Mouse (Mus musculus) MEL (cell line): ENCODE measurements around the gene Gorasp2. TPM values are rescaled to one million over a fixed set of nuclear protein-coding genes. Genes with fewer than 3 reads are reported as not detected.

ENCODE experiments used
- DNase-seq: peaks from one replicate; pipeline ENCODE4 v3.0.0; 2011; ENCODE audit warnings: low read depth, low spot score
- H3K27ac ChIP-seq: 2 replicates; pipeline ENCODE4 v1.5.1; 2012; ENCODE audit warnings: low read depth, mild to moderate bottlenecking, control low read depth, low read length, moderate library complexity; ENCODE audit not compliant: control insufficient read depth
- H3K27me3 ChIP-seq, 2 experiments: fragments of 150-350 bp in 1 of 2; sonication (generic) in 1 of 2; 2 replicates each; pipeline ENCODE4 v1.6.1; 2012; ENCODE audit warnings: low read length in 2 of 2, mild to moderate bottlenecking in 2 of 2, improper control_type of control experiment in 1 of 2, moderate library complexity in 1 of 2; ENCODE audit not compliant: insufficient read depth in 2 of 2, control insufficient read depth in 1 of 2
- H3K36me3 ChIP-seq, 2 experiments: 2 replicates each; pipeline ENCODE4 v1.6.1; 2012 to 2014; ENCODE audit warnings: low read length in 2 of 2, improper control_type of control experiment in 1 of 2, inconsistent platforms in 1 of 2, mild to moderate bottlenecking in 1 of 2; ENCODE audit not compliant: insufficient read depth in 2 of 2, control insufficient read depth in 1 of 2
- H3K4me1 ChIP-seq, 2 experiments: fragments of 150-350 bp in 1 of 2; sonication (generic) in 1 of 2; 2 replicates each; pipeline ENCODE4 v1.6.1; 2012; ENCODE audit warnings: low read length in 2 of 2, improper control_type of control experiment in 1 of 2, mild to moderate bottlenecking in 1 of 2; ENCODE audit not compliant: insufficient read depth in 2 of 2, control insufficient read depth in 1 of 2
- H3K4me3 ChIP-seq, 2 experiments: fragments of 150-350 bp in 1 of 2; sonication (generic) in 1 of 2; 2 replicates each; pipeline ENCODE4 v1.5.1; 2012; ENCODE audit warnings: low read depth in 2 of 2, low read length in 2 of 2, mild to moderate bottlenecking in 2 of 2, moderate library complexity in 2 of 2, control low read depth in 1 of 2, improper control_type of control experiment in 1 of 2; ENCODE audit not compliant: control insufficient read depth in 1 of 2, insufficient read depth in 1 of 2
- H3K79me2 ChIP-seq: 2 replicates; pipeline ENCODE4 v1.6.1; 2012; ENCODE audit warnings: mild to moderate bottlenecking, low read length, moderate library complexity; ENCODE audit not compliant: control insufficient read depth, poor library complexity, insufficient read depth
- H3K9ac ChIP-seq: 2 replicates; pipeline ENCODE4 v1.6.1; 2012; ENCODE audit warnings: low read depth, mild to moderate bottlenecking, control low read depth, low read length, moderate library complexity; ENCODE audit not compliant: control insufficient read depth, poor library complexity, severe bottlenecking
- H3K9me3 ChIP-seq: fragments of 150-350 bp; sonication (generic); replicated peaks from 2 replicates; pipeline ENCODE4 v1.6.1; 2012; ENCODE audit warnings: mild to moderate bottlenecking, low read length, improper control_type of control experiment, moderate library complexity; ENCODE audit not compliant: insufficient read depth
- BHLHE40 ChIP-seq: IDR thresholded peaks from 2 replicates; pipeline ENCODE4 v1.6.1; 2012; ENCODE audit warnings: low read depth, mild to moderate bottlenecking, inconsistent platforms, low read length, improper control_type of control experiment, borderline replicate concordance
- CHD1 ChIP-seq: IDR thresholded peaks from 2 replicates; pipeline ENCODE4 v1.6.1; 2012; ENCODE audit warnings: low read depth, mild to moderate bottlenecking, inconsistent platforms, low read length, improper control_type of control experiment
- CTCF ChIP-seq, 3 experiments: IDR thresholded peaks in 2 of 3; conservative IDR thresholded peaks in 1 of 3; 2 replicates each; pipeline ENCODE4 v1.5.1; 2011 to 2012; ENCODE audit warnings: low read length in 3 of 3, low read depth in 2 of 3, mild to moderate bottlenecking in 2 of 3, improper control_type of control experiment in 1 of 3, inconsistent platforms in 1 of 3, mixed read lengths in 1 of 3, moderate library complexity in 1 of 3; ENCODE audit not compliant: control insufficient read depth in 1 of 3, insufficient read depth in 1 of 3, poor library complexity in 1 of 3, severe bottlenecking in 1 of 3
- E2F4 ChIP-seq: IDR thresholded peaks from 2 replicates; pipeline ENCODE4 v1.6.1; 2011; ENCODE audit warnings: low read depth, low read length, improper control_type of control experiment, borderline replicate concordance
- ELF1 ChIP-seq: IDR thresholded peaks from 2 replicates; pipeline ENCODE4 v1.6.1; 2014; ENCODE audit warnings: low read depth, mild to moderate bottlenecking, inconsistent platforms, low read length, improper control_type of control experiment, moderate library complexity
- EP300 ChIP-seq, 2 experiments: IDR thresholded peaks; 2 replicates each; pipeline ENCODE4 v1.6.1; 2011; ENCODE audit warnings: improper control_type of control experiment in 2 of 2, low read length in 2 of 2, low read depth in 1 of 2, mild to moderate bottlenecking in 1 of 2
- ETS1 ChIP-seq: IDR thresholded peaks from 2 replicates; pipeline ENCODE4 v1.6.1; 2012; ENCODE audit warnings: low read depth, mild to moderate bottlenecking, inconsistent platforms, low read length, improper control_type of control experiment, moderate library complexity
- HCFC1 ChIP-seq: IDR thresholded peaks from 2 replicates; pipeline ENCODE4 v1.6.1; 2012; ENCODE audit warnings: low read depth, mild to moderate bottlenecking, inconsistent platforms, low read length, improper control_type of control experiment, moderate library complexity
- KAT2A ChIP-seq: conservative IDR thresholded peaks from 2 replicates; pipeline ENCODE4 v1.6.1; 2012; ENCODE audit warnings: low read depth, low read length, improper control_type of control experiment, inconsistent platforms
- MAX ChIP-seq: IDR thresholded peaks from 2 replicates; pipeline ENCODE4 v1.6.1; 2011; ENCODE audit warnings: low read length, improper control_type of control experiment
- MEF2A ChIP-seq: IDR thresholded peaks from 2 replicates; pipeline ENCODE4 v1.6.1; 2014; ENCODE audit warnings: low read depth, mild to moderate bottlenecking, inconsistent platforms, low read length, improper control_type of control experiment; ENCODE audit not compliant: poor library complexity, insufficient replicate concordance, severe bottlenecking; ENCODE audit errors: extremely low read depth
- MXI1 ChIP-seq: IDR thresholded peaks from 2 replicates; pipeline ENCODE4 v1.6.1; 2011; ENCODE audit warnings: mild to moderate bottlenecking, low read depth, low read length, improper control_type of control experiment
- MYC ChIP-seq: IDR thresholded peaks from 2 replicates; pipeline ENCODE4 v1.6.1; 2011; ENCODE audit warnings: low read depth, mild to moderate bottlenecking, low read length, improper control_type of control experiment, moderate library complexity
- POLR2A ChIP-seq, 2 experiments: IDR thresholded peaks; 2 replicates each; pipeline ENCODE4 v1.6.1; 2011 to 2012; ENCODE audit warnings: low read length in 2 of 2, mild to moderate bottlenecking in 2 of 2, control low read depth in 1 of 2, improper control_type of control experiment in 1 of 2, low read depth in 1 of 2, moderate library complexity in 1 of 2; ENCODE audit not compliant: control insufficient read depth in 1 of 2, insufficient read depth in 1 of 2, poor library complexity in 1 of 2
- POLR2AphosphoS2 ChIP-seq: IDR thresholded peaks from 2 replicates; pipeline ENCODE4 v1.6.1; 2011; ENCODE audit warnings: low read length, improper control_type of control experiment
- POLR2AphosphoS5 ChIP-seq: IDR thresholded peaks from 2 replicates; pipeline ENCODE4 v1.6.1; 2012; ENCODE audit warnings: low read depth, borderline replicate concordance, mild to moderate bottlenecking, inconsistent platforms, low read length, moderate library complexity, mixed read lengths
- RCOR1 ChIP-seq: IDR thresholded peaks from 2 replicates; pipeline ENCODE4 v1.6.1; 2012; ENCODE audit warnings: low read depth, mild to moderate bottlenecking, inconsistent platforms, low read length, improper control_type of control experiment
- SIN3A ChIP-seq: IDR thresholded peaks from 2 replicates; pipeline ENCODE4 v1.6.1; 2012; ENCODE audit warnings: low read length, improper control_type of control experiment, inconsistent platforms
- SMC3 ChIP-seq: IDR thresholded peaks from 2 replicates; pipeline ENCODE4 v1.6.1; 2011; ENCODE audit warnings: low read depth, low read length, improper control_type of control experiment
- TAL1 ChIP-seq: IDR thresholded peaks from 2 replicates; pipeline ENCODE4 v1.6.1; 2012; ENCODE audit warnings: mild to moderate bottlenecking, inconsistent platforms, low read length, moderate library complexity, mixed read lengths
- USF1 ChIP-seq: IDR thresholded peaks from 2 replicates; pipeline ENCODE4 v1.6.1; 2014; ENCODE audit warnings: low read depth, mild to moderate bottlenecking, inconsistent platforms, low read length, improper control_type of control experiment, moderate library complexity
- USF2 ChIP-seq, 2 experiments: IDR thresholded peaks; 2 replicates each; pipeline ENCODE4 v1.6.1; 2011 to 2012; ENCODE audit warnings: improper control_type of control experiment in 2 of 2, low read length in 2 of 2, borderline replicate concordance in 1 of 2, inconsistent platforms in 1 of 2, low read depth in 1 of 2, mild to moderate bottlenecking in 1 of 2; ENCODE audit not compliant: insufficient read depth in 1 of 2
- ZMIZ1 ChIP-seq: IDR thresholded peaks from 2 replicates; pipeline ENCODE4 v1.6.1; 2012; ENCODE audit warnings: low read depth, mild to moderate bottlenecking, inconsistent platforms, low read length, improper control_type of control experiment, moderate library complexity
- polyA plus RNA-seq, 2 experiments: library from polyadenylated mRNA; stranded (reverse) in 1 of 2; unstranded in 1 of 2; fragments of >175 nt in 1 of 2; fragments of >200 nt in 1 of 2; gene quantifications; 2 replicates each; pipeline versions ENCODE4 v1.2.1 to v1.2.4; 2012; ENCODE audit warnings: low replicate concordance in 2 of 2, low read depth in 1 of 2; ENCODE audit not compliant: insufficient read length in 2 of 2, insufficient read depth in 1 of 2, missing spikeins in 1 of 2
- total RNA-seq: library from RNA; depleted of rRNA; stranded (reverse); fragments of 300-350 nt; gene quantifications from 2 replicates; pipeline ENCODE4 v1.2.3, GENCODE M21; 2012

Gorasp2 gene
- total and polyA plus RNA-seq, 3 experiments = 81.8 to 132 (median 124) TPM

GRCm38 (mm10) chr2:70742588-70742987 lies 81.2 kb downstream of the Gorasp2 start:
- Histone ChIP-seq H3K4me1 (peaks cover 3 to 6% of the 10 kb centered on the region in 2 experiments; a peak in 3 of 4 replicates), H3K4me3 (no peak overlapping the region), H3K9ac (no peak overlapping the region), H3K9me3 (no peaks in the 10 kb centered on the region), H3K79me2 (no peaks in the 10 kb centered on the region; the same call in 1 of the 2 replicates), H3K36me3 (peaks cover 5 to 69% of the 10 kb centered on the region in 2 experiments; a peak in 3 of 4 replicates), H3K27ac (no peak overlapping the region), H3K27me3 (no peaks in the 10 kb centered on the region)
- TF ChIP-seq HCFC1 (no peak), MXI1 (no peak), ELF1 (no peak), MAX (no peak), POLR2A (IDR thresholded peaks at IDR 0.05; ENCODE audit: control insufficient read depth in 1 of 2, insufficient read depth in 1 of 2, low read depth in 1 of 2, low read length in 2 of 2, poor library complexity in 1 of 2) (no peak), ZMIZ1 (no peak), CHD1 (no peak), MYC (no peak), BHLHE40 (no peak), TAL1 (no peak), POLR2AphosphoS2 (no peak)
- DNase-seq = peak; percentile 44

- TF ChIP-seq KAT2A (no peak), USF1 (no peak), SMC3 (no peak), RCOR1 (no peak), EP300 (IDR thresholded peaks at IDR 0.05; ENCODE audit: low read depth in 1 of 2, low read length in 2 of 2) (no peak), E2F4 (no peak), MEF2A (no peak), ETS1 (no peak), MAX (no peak), POLR2AphosphoS5 (no peak), USF2 (IDR thresholded peaks at IDR 0.05; ENCODE audit: borderline replicate concordance in 1 of 2, insufficient read depth in 1 of 2, low read depth in 1 of 2, low read length in 2 of 2) (no peak), CTCF (IDR thresholded peaks at IDR 0.05 in 2 of 3, conservative IDR thresholded peaks at IDR 0.05 in 1 of 3; ENCODE audit: control insufficient read depth in 1 of 3, insufficient read depth in 1 of 3, low read depth in 2 of 3, low read length in 3 of 3, poor library complexity in 1 of 3, severe bottlenecking in 1 of 3) (no peak), SIN3A (no peak)
- TF ChIP-seq, all 39 proteins: peak for 0
- DNase-seq = no peak
- H3K36me3 ChIP-seq = peaks cover 0 to 39% of the 10 kb centered on the region in 2 experiments; a peak in 2 of 4 replicates
Measured at GRCm38 (mm10) chr2:70751655-70752054, 90.3 kb downstream of the Gorasp2 start.

More at GRCm38 (mm10) chr2:70751655-70752054, 90.3 kb downstream of the Gorasp2 start:
- no peaks in the 10 kb centered on the region for H3K79me2 ChIP-seq
- H3K27ac ChIP-seq = no peak overlapping the region
- no peaks in the 10 kb centered on the region for H3K4me1 ChIP-seq
- no peak overlapping the region for H3K9ac ChIP-seq
- no peak overlapping the region for H3K4me3 ChIP-seq
- H3K27me3 ChIP-seq = no peaks in the 10 kb centered on the region
- no peaks in the 10 kb centered on the region for H3K9me3 ChIP-seq
